Mouse (Mus musculus) MEL (cell line): ENCODE measurements around the gene Wdr24.

ENCODE experiments used
- CTCF ChIP-seq, 3 experiments: IDR thresholded peaks in 2 of 3; conservative IDR thresholded peaks in 1 of 3; 2 replicates each; pipeline ENCODE4 v1.5.1; 2011 to 2012; ENCODE audit warnings: low read length in 3 of 3, low read depth in 2 of 3, mild to moderate bottlenecking in 2 of 3, improper control_type of control experiment in 1 of 3, inconsistent platforms in 1 of 3, mixed read lengths in 1 of 3, moderate library complexity in 1 of 3; ENCODE audit not compliant: control insufficient read depth in 1 of 3, insufficient read depth in 1 of 3, poor library complexity in 1 of 3, severe bottlenecking in 1 of 3
- EP300 ChIP-seq, 2 experiments: IDR thresholded peaks; 2 replicates each; pipeline ENCODE4 v1.6.1; 2011; ENCODE audit warnings: improper control_type of control experiment in 2 of 2, low read length in 2 of 2, low read depth in 1 of 2, mild to moderate bottlenecking in 1 of 2
- POLR2A ChIP-seq, 2 experiments: IDR thresholded peaks; 2 replicates each; pipeline ENCODE4 v1.6.1; 2011 to 2012; ENCODE audit warnings: low read length in 2 of 2, mild to moderate bottlenecking in 2 of 2, control low read depth in 1 of 2, improper control_type of control experiment in 1 of 2, low read depth in 1 of 2, moderate library complexity in 1 of 2; ENCODE audit not compliant: control insufficient read depth in 1 of 2, insufficient read depth in 1 of 2, poor library complexity in 1 of 2
- POLR2AphosphoS5 ChIP-seq: IDR thresholded peaks from 2 replicates; pipeline ENCODE4 v1.6.1; 2012; ENCODE audit warnings: low read depth, borderline replicate concordance, mild to moderate bottlenecking, inconsistent platforms, low read length, moderate library complexity, mixed read lengths
- TAL1 ChIP-seq: IDR thresholded peaks from 2 replicates; pipeline ENCODE4 v1.6.1; 2012; ENCODE audit warnings: mild to moderate bottlenecking, inconsistent platforms, low read length, moderate library complexity, mixed read lengths

DNA sequence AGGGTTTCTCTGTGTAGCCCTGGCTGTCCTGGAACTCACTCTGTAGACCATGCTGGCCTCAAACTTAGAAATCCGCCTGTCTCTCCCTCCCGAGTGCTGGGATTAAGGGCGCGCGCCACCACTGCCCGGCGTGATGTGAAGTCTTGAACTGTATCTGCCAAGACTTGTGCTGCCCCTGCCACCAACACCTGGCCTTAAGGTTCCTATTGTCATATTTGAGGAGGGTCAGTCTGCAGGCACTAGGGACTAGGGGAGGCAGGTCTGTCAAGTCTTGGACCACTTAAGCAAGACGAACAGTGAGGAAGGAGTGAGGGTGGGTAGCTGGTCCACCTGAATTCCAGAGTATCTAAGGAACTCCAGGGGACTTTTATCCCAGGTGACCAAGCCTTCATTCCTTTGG lies 46.1 kb downstream of the Wdr24 start:
- no peak for TF ChIP-seq POLR2AphosphoS5
- no peak for TF ChIP-seq POLR2A (IDR thresholded peaks at IDR 0.05; ENCODE audit: control insufficient read depth in 1 of 2, insufficient read depth in 1 of 2, low read depth in 1 of 2, low read length in 2 of 2, poor library complexity in 1 of 2)
- TF ChIP-seq CTCF (IDR thresholded peaks at IDR 0.05 in 2 of 3, conservative IDR thresholded peaks at IDR 0.05 in 1 of 3; ENCODE audit: control insufficient read depth in 1 of 3, insufficient read depth in 1 of 3, low read depth in 2 of 3, low read length in 3 of 3, poor library complexity in 1 of 3, severe bottlenecking in 1 of 3) = no peak
- TF ChIP-seq EP300 (IDR thresholded peaks at IDR 0.05; ENCODE audit: low read depth in 1 of 2, low read length in 2 of 2) = no peak
- no peak for TF ChIP-seq TAL1
